Mouse (Mus musculus) heart, embryonic 15.5 days (tissue): ENCODE measurements at regions not wholly inside any gene's neighbourhood (a gene's known extent, or its start where the extent isn't known, plus 50 kb on each side); places are given as distances from the start of the nearest gene placed in this dataset.

Source experiments
- ATAC-seq: fragments of 200-750 bp; cut with Nextera tagmentation; replicated peaks from 2 replicates; pipeline ENCODE4 v1.8.0; 2017; ENCODE audit warnings: low read depth, moderate TSS enrichment; ENCODE audit not compliant: insufficient number of reproducible peaks, insufficient read depth, low FRiP score
- H3K27ac ChIP-seq: fragments of 300-500 bp; sonication (generic); 2 replicates; pipeline ENCODE4 v1.5.1; 2015; ENCODE audit warnings: mild to moderate bottlenecking, inconsistent platforms
- H3K27me3 ChIP-seq: fragments of 300-500 bp; sonication (generic); 2 replicates; pipeline ENCODE4 v1.6.1; 2015; ENCODE audit warnings: inconsistent platforms
- H3K36me3 ChIP-seq: fragments of 300-500 bp; sonication (generic); 2 replicates; pipeline ENCODE4 v1.6.1; 2015; ENCODE audit warnings: mild to moderate bottlenecking, inconsistent platforms
- H3K4me1 ChIP-seq: fragments of 300-500 bp; sonication (generic); replicated peaks from 2 replicates; pipeline ENCODE4 v1.6.1; 2015; ENCODE audit warnings: inconsistent platforms
- H3K4me2 ChIP-seq: fragments of 300-500 bp; sonication (generic); 2 replicates; pipeline ENCODE4 v1.6.1; 2015; ENCODE audit warnings: inconsistent platforms, mild to moderate bottlenecking, moderate library complexity
- H3K4me3 ChIP-seq: fragments of 300-500 bp; sonication (generic); 2 replicates; pipeline ENCODE4 v1.5.1; 2015; ENCODE audit warnings: mild to moderate bottlenecking, inconsistent platforms
- H3K9ac ChIP-seq: fragments of 300-500 bp; sonication (generic); 2 replicates; pipeline ENCODE4 v1.6.1; 2015; ENCODE audit warnings: mild to moderate bottlenecking, inconsistent platforms
- H3K9me3 ChIP-seq: fragments of 300-500 bp; sonication (generic); replicated peaks from 2 replicates; pipeline ENCODE4 v1.6.1; 2016; ENCODE audit warnings: inconsistent platforms
- whole genome bisulfite sequencing: fragments of 180-500 bp; shearing (Covaris S2); methylation state at CpG from one replicate; pipeline ENCODE4 v1.1.7; 2015; ENCODE audit warnings: mixed read lengths; 5-methylcytosine and 5-hydroxymethylcytosine counted together

GRCm38 (mm10) chr12:79949101-79949824 is 163.6 kb downstream of the Zfp36l1 start:
- WGBS: 25% methylated on average over 14 of the region's 14 CpGs
- Histone ChIP-seq H3K36me3 (no peaks in the 10 kb centered on the region), H3K4me2 (no peak overlapping the region), H3K4me3 (no peak overlapping the region), H3K27me3 (no peaks in the 10 kb centered on the region), H3K4me1 (peaks cover 30% of the 10 kb centered on the region), H3K9me3 (no peaks in the 10 kb centered on the region), H3K27ac (peak overlapping the region; percentile 73), H3K9ac (no peak overlapping the region)
- peak; percentile 76; the same call in 1 of the 2 replicates for ATAC-seq

- Histone ChIP-seq H3K36me3 (no peaks in the 10 kb centered on the region), H3K9me3 (no peaks in the 10 kb centered on the region), H3K4me1 (peaks cover 45% of the 10 kb centered on the region), H3K9ac (no peak overlapping the region), H3K4me3 (no peak overlapping the region), H3K4me2 (no peak overlapping the region), H3K27me3 (no peaks in the 10 kb centered on the region), H3K27ac (no peak overlapping the region)
- 90% methylated on average over 4 of the region's 4 CpGs for WGBS
- no peak for ATAC-seq
These were observed 165.2 kb downstream of the Zfp36l1 start for GRCm38 (mm10) chr12:79947574-79947973.

- H3K4me3 ChIP-seq: no peak overlapping the region
- ATAC-seq: no peak
- WGBS: 86% methylated on average over 10 of the region's 10 CpGs
- H3K9ac ChIP-seq: no peak overlapping the region
- H3K4me2 ChIP-seq: no peak overlapping the region
- H3K4me1 ChIP-seq: peaks cover 50% of the 10 kb centered on the region
- no peaks in the 10 kb centered on the region for H3K9me3 ChIP-seq
- H3K27me3 ChIP-seq: no peaks in the 10 kb centered on the region
- H3K36me3 ChIP-seq: no peaks in the 10 kb centered on the region
- no peak overlapping the region for H3K27ac ChIP-seq
These were observed 166.0 kb downstream of the Zfp36l1 start for GRCm38 (mm10) chr12:79946777-79947176.

DNA sequence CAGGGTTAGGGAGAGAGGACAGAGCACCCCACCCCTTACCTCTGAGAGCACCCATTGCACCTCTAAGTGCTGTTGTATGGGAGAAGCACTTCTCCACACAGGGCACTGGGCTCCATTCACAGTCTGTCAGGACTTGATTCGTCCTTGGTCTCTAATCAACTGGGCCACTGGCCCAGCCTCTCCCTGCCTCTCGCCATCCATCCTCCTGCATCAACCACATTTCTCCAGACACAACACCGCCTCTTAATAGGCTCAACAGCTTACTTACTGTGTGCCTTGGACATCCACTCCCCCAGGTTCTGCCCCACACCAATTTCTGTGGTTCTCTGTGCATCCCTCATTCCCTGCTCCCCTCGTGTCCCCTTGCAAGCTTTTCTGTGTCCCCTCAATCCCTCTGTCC is 166.9 kb downstream of the Zfp36l1 start:
- no peak for ATAC-seq
- Histone ChIP-seq H3K4me3 (no peak overlapping the region), H3K36me3 (no peaks in the 10 kb centered on the region), H3K4me2 (no peak overlapping the region), H3K9ac (no peak overlapping the region), H3K27ac (peak overlapping the region; percentile 82), H3K27me3 (no peaks in the 10 kb centered on the region), H3K9me3 (no peaks in the 10 kb centered on the region), H3K4me1 (peaks cover 50% of the 10 kb centered on the region)
- 87% methylated on average over 4 of the region's 4 CpGs for WGBS

DNA sequence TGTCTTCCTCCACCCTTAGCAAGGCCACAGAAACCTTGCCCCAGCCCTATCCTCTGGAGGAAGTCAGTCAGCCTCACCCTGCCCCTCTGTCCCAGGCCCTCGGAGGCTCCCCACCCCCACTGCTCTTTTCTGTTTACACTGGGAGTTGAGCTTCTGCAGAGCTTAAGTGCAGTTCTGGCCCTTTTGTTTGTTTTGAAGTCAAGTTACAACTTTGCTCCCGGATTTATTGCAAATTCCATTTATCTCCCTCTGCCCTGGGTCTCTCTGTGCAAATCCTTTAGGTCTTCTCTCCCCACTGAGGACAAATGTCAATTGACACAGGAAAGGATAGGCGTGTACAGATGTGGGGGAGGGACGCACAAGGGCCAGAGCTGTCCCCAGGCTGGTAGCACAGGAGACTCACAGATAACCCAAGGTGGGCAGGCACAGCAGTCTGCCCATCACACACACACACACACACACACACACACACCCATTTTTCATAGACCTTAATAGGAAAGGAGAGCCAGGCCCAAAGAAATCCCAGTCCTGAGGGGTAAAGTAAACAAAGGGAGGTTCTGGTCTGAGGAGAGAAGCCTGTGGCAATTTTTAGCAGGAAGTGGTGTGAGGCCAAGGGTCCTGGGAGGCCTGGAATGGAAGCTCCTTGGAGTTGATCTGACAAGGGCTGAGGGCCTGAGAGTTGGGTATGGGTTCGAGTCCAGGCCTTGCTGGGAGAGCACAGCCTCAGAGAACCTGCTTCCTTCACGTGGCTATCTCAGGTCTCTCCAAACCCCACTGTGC is 167.9 kb downstream of the Zfp36l1 start:
- Histone ChIP-seq H3K9ac (no peak overlapping the region), H3K4me3 (no peak overlapping the region)

DNA sequence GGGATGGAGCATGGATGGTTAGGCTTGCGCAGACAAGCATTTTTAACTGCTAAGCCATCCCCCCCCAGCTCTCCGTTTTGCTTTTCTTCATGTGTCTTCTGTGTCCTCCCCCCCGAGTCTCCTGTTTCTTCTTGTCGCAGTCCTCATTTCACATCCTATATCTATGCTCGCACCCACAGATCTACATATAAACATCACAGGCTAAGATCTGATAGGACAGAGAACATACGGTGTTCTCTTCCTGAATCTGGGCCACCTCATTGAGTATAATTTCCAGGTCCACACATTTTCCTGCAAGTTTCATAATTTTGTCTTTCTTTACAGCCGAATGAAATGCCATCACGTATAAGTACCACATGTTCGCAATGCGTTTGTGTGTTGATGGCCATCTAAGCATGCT is 168.7 kb downstream of the Zfp36l1 start:
- ATAC-seq: no peak
- no peak overlapping the region for H3K9ac ChIP-seq
- 81% methylated on average over 10 of the region's 10 CpGs for WGBS

More for the DNA sequence above, 167.9 kb downstream of the Zfp36l1 start:
- peak; percentile 62 for ATAC-seq
- Histone ChIP-seq H3K36me3 (no peaks in the 10 kb centered on the region), H3K27me3 (no peaks in the 10 kb centered on the region), H3K4me2 (no peak overlapping the region), H3K27ac (peak overlapping the region; percentile 82), H3K4me1 (peaks cover 48% of the 10 kb centered on the region), H3K9me3 (no peaks in the 10 kb centered on the region)
- WGBS: 30% methylated on average over 6 of the region's 6 CpGs

DNA sequence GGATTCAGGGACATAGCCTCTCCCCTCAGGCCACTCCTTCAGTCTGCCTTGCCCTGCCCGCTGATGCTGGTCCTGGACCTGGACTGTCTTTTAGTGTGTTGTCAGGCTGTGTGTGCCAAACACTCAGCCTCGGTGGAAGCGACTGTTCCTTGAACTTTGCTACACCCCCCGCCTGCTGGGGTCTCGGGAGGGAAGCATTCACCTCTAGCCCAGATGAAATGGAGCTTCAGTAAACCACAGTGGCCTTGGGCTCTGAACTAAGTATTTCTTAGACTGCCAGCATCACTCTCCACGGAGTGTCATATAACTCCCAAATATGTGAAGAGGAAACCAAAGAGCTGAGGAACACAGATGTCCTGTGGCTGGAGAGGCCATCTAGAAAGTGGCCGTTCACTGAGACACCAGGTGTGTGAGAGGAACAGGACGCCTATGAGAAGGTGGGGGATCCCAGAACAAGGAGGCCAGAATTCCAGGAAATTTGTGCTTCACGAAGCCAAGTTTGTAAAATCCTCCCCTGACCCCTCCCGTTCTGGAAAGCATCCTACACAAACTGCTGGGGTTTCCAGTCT is 170.2 kb downstream of the Zfp36l1 start:
- Histone ChIP-seq H3K27me3 (no peaks in the 10 kb centered on the region), H3K27ac (peak overlapping the region; percentile 82), H3K36me3 (no peaks in the 10 kb centered on the region), H3K9me3 (no peaks in the 10 kb centered on the region), H3K4me1 (peaks cover 43% of the 10 kb centered on the region), H3K4me2 (no peak overlapping the region), H3K4me3 (no peak overlapping the region), H3K9ac (no peak overlapping the region)
- ATAC-seq: no peak; the same call in 1 of the 2 replicates
- WGBS: 46% methylated on average over 10 of the region's 10 CpGs

More for the DNA sequence above, 168.7 kb downstream of the Zfp36l1 start:
- Histone ChIP-seq H3K4me3 (no peak overlapping the region), H3K27ac (peak overlapping the region; percentile 82), H3K4me1 (peaks cover 45% of the 10 kb centered on the region), H3K9me3 (no peaks in the 10 kb centered on the region), H3K36me3 (no peaks in the 10 kb centered on the region), H3K4me2 (no peak overlapping the region), H3K27me3 (no peaks in the 10 kb centered on the region)

DNA sequence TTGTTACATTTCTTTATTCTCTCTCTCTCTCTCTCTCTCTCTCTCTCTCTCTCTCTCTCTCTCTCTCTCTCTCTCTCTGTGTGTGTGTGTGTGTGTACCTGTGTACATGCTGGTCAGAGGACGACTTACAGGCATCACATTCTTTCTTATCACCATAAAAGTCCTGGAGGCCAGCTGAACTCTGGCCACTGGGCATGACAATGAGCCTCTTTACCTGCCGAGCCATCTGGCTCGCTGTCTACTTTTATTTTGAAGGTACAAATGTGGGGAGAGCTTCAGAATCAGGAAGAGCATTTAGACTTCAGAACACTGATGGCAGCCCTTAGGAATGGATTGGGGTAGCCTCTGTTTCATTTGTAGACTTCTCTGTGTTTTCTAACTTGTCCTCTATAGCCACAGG is 171.0 kb downstream of the Zfp36l1 start:
- H3K4me2 ChIP-seq: no peak overlapping the region
- WGBS: 62% methylated on average over 3 of the region's 3 CpGs
- peaks cover 51% of the 10 kb centered on the region for H3K4me1 ChIP-seq
- H3K36me3 ChIP-seq: no peaks in the 10 kb centered on the region
- no peak for ATAC-seq
- H3K9ac ChIP-seq: no peak overlapping the region
- H3K9me3 ChIP-seq: no peaks in the 10 kb centered on the region
- no peak overlapping the region for H3K27ac ChIP-seq
- H3K27me3 ChIP-seq: no peaks in the 10 kb centered on the region
- H3K4me3 ChIP-seq: no peak overlapping the region

DNA sequence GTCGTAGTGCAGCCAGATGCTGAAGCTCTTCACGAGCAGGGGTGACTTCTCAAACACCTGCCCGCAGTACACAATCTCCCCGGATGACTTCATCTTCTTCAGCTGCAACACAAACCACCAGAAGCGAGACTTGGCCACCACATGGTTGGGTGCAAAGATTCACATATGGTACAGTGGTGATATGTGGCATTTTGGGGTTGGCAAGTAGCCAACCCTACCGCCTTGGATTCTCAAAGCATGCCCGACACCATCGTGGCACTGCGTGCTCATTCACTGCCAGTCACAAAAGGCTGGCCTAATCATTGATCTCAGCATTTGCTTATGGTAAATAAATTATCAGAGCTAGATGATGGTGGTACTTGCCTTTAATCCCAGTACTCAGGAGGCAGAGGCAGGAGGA is 173.4 kb downstream of the Zfp36l1 start:
- peaks cover 45% of the 10 kb centered on the region for H3K4me1 ChIP-seq
- 89% methylated on average over 9 of the region's 9 CpGs for WGBS
- no peak overlapping the region for H3K27ac ChIP-seq

GRCm38 (mm10) chr12:79937876-79938275 is 174.9 kb downstream of the Zfp36l1 start:
- ATAC-seq: no peak
- H3K4me2 ChIP-seq: no peak overlapping the region
- WGBS: 65% methylated on average over 4 of the region's 4 CpGs
- peaks cover 37% of the 10 kb centered on the region for H3K4me1 ChIP-seq
- no peak overlapping the region for H3K4me3 ChIP-seq
- no peak overlapping the region for H3K9ac ChIP-seq
- H3K27me3 ChIP-seq: no peaks in the 10 kb centered on the region
- H3K36me3 ChIP-seq: no peaks in the 10 kb centered on the region
- no peaks in the 10 kb centered on the region for H3K9me3 ChIP-seq
- H3K27ac ChIP-seq: no peak overlapping the region

More for the DNA sequence above, 173.4 kb downstream of the Zfp36l1 start:
- Histone ChIP-seq H3K4me3 (no peak overlapping the region), H3K4me2 (no peak overlapping the region), H3K27me3 (no peaks in the 10 kb centered on the region), H3K9me3 (no peaks in the 10 kb centered on the region), H3K9ac (no peak overlapping the region), H3K36me3 (no peaks in the 10 kb centered on the region)
- ATAC-seq: no peak

DNA sequence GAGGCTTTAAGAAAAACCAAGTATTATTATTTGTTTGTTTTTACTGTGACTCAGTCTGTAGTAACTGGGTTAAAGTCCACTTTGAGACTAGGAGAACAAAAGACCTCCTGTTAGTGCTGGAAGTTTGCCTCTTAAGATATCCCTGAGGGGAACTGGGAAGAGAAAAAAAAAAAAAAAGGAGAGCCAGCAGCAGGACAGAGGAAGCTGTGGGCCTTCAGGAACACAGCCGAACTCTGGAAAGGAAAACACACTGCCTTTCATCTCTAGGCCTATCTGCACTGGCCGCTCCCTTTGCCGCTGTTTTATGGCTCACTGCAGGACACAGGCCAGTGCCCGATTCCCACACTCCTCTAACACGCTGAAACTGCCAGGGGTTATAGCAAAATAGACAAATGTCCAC is 176.1 kb downstream of the Zfp36l1 start:
- ATAC-seq: peak; percentile 79
- WGBS: 49% methylated on average over 5 of the region's 5 CpGs
- Histone ChIP-seq H3K36me3 (no peaks in the 10 kb centered on the region), H3K4me1 (peaks cover 31% of the 10 kb centered on the region), H3K27ac (peak overlapping the region; percentile 68), H3K27me3 (no peaks in the 10 kb centered on the region), H3K4me3 (no peak overlapping the region), H3K9me3 (no peaks in the 10 kb centered on the region), H3K4me2 (no peak overlapping the region), H3K9ac (no peak overlapping the region)
